Mouse (Mus musculus) heart, postnatal 4 days (tissue): Measurements from ENCODE around the gene Ifitm1. TPM values are rescaled to one million over a fixed set of nuclear protein-coding genes. Genes with fewer than 3 reads are reported as not detected.
"Not testable (repeated sequence)": the region's sequence is repeated elsewhere in the genome, so short reads cannot be mapped to it uniquely, and the experiment has no call there.

Experiments
- DNase-seq: peaks from one replicate; pipeline ENCODE4 v3.0.0; 2021
- total RNA-seq, 2 experiments: library from RNA; stranded (reverse); gene quantifications; 2 replicates each; pipeline ENCODE4 v1.2.3; 2021

The Ifitm1 gene
- total RNA-seq, 2 experiments from 2014 or later: 2.6 to 3.0 TPM

- peak; percentile 58 for DNase-seq
Observed at GRCm38 (mm10) chr7:140951051-140951450, 16.0 kb upstream of the Ifitm1 start.

DNA sequence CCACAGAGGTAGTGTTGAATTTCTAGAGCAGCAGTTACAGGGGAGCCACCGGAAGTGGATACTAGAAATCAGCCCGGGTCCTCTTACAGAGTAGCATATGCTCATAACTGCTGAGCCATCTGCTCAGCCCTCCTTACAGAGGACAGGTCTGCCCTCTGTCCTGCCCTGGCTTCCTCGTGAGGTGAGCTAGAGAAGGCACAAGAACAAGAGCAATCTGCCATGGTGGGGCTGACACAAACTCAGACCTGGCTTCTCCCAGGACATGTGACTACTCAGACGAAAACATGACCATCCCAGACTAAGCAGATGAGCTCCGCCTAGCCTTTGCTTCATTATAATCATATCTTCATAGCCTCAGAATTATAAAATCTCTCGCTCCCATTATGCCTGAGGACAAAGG lies 15.3 kb upstream of the Ifitm1 start:
- DNase-seq: no peak

DNA sequence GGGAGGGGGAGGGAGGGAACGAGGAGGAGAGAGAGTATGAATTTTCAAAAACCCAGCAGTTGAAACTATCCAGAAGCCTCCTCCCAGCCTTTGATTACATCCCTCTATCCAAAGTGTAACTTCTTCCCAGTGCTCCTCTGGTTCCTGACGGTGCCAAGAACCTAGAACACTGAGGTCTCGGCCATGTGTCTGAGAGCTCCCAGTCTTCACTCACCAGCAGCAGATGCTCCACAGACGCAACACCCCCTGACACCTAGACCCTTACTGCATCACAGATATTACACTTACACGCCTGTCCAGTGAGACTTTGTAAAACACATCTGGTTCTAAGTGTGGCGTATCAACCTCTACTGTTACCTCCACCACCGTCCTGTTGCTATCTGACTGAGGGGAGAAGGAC lies 14.6 kb upstream of the Ifitm1 start:
- DNase-seq: no peak

GRCm38 (mm10) chr7:140953133-140953532 lies 13.9 kb upstream of the Ifitm1 start:
- DNase-seq: no peak

DNA sequence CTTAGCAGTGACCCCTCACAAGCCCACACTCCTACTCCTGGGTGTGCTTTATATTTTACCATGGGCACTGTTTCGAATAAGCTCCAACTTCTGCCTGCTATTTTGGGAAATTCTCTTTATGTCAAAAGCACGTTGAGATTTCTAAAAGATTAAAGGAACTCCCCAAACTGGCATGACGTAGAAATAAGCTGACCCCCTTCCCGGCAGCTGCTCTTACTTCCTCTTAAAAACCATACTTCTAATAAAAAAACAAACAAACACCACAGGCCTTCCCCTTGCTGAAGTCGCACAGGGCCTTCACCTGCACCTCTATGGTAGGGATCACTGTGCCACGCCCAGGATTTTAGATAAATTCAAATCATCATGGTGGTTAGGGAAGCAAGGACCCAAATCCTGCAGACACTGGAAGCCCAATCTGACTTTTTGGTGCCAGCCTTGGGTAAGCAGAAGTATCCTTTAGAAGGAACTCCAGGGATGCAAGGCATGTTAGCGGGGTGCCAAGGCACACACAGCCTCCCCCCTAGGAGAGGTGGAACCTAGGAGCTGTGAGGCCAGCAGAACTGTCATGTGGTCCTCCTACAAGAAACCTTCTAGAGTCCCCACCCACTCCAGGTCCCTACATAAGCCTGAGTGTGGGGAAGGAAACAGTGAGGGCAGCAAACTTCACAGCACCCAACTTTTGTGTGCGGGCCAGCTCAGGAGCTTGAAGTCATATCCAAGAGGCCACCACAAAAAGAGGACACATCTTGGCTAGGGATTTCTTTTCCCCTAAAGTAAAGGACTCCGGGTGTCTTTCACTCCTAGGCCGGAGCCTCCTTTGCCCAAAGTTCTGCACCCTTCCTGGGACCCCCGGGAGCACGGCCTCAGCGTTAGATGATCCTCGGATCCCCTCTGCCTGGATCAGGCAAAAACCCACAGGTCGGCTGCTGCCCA lies 13.0 kb upstream of the Ifitm1 start:
- DNase-seq: no peak

- DNase-seq: no peak
Observed at GRCm38 (mm10) chr7:140954733-140955071, 12.3 kb upstream of the Ifitm1 start.

DNA sequence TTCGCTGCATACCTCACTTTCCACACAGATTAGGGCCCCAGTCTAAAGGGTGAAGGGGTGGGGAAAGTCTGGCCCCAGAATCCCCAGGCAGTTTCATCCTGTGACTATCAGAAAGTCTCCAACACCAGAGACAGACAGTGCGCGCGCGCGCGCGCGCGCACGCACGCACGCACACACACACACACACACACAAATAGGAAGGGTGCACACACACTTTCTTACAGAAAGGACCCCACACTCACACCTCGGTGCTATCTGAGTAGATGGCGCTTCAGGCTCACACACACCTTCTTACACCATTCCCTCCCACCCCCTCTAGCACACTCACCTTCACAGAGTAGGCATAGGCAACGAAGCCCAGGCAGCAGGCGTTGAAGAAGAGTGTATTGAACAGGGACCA lies 11.7 kb upstream of the Ifitm1 start:
- DNase-seq: no peak

- peak; percentile 86 for DNase-seq
Observed at GRCm38 (mm10) chr7:140955758-140956555, 11.1 kb upstream of the Ifitm1 start, which contains the start of the genes Gm45717 and Ifitm2. TSS of gene Gm45717 (minus strand) at chr7:140955937. TSS of gene Ifitm2 (minus strand) at chr7:140955987.

GRCm38 (mm10) chr7:140956556-140956869 lies 10.5 kb upstream of the Ifitm1 start:
- DNase-seq: no peak

DNA sequence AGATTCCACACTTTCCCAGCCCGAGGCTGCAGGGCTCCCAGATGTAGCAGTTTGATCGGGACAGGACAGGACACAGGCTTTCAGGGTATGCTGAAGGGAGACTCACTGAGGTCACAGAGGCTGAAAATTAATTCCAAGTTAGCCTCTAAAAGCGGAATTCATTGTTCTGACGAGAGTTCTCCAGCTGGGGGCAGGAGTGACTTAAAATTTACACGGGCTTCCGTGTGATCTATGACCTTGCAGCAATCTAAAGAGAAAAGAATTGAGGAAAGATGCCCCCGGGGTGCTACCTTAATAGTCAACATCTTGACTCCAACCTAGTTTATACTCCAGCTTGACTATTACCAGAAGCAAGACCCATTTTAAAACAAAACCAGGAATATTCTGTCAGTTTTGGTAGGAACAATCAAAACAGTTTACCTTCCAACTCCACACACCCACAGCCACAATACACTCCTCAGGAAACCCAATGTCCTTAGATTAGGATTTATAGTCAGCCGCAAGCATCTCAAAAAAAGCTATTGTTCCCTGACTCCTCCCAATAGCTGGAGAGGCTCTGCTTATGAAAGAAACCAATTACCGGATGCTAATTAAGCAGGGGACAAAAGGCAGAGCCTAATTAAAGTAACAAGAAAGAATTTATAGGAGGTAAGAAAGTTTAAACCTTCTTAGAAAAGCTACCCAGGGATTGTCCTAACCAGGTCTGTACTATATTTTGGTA lies 7.7 kb upstream of the Ifitm1 start:
- peak; percentile 69 for DNase-seq

DNA sequence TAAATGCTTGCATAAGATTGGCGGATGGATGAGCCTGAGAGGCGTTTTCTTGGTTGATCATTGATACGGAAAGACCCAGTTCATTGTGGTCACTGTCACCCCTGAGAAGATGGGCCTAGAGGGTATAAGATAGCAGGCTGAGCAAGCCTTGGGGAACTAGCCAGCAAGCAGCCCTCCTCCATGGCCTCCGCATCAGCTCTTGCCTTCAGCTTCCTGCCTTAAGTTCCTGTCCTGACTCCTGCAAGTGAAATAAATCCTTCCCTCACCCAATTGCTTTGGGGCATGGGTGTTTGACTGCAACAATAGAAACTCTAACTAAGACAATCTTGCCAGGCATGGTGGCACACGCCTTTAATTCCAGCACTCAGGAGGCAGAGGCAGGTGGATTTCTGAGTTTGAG lies 7.0 kb upstream of the Ifitm1 start:
- DNase-seq: no peak

DNA sequence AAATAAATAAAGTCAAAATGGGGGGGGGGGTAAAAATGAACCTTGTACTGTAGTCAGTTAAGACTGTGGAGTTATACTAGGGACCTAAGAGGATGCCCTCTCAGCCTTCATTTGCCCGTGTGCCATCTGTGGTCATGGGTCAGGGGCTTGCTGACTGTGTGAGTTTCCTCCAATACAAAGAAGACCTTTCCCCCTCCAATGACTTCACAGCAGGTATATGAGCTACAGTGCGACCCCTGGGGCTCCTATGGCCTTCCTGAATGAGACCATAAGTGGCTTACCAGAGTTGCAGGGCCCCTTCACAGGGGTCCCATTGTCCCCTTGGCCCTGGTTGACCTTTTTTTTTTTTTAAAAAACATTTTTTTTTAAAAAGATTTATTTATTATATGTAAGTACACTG lies 5.6 kb upstream of the Ifitm1 start:
- no peak for DNase-seq

DNA sequence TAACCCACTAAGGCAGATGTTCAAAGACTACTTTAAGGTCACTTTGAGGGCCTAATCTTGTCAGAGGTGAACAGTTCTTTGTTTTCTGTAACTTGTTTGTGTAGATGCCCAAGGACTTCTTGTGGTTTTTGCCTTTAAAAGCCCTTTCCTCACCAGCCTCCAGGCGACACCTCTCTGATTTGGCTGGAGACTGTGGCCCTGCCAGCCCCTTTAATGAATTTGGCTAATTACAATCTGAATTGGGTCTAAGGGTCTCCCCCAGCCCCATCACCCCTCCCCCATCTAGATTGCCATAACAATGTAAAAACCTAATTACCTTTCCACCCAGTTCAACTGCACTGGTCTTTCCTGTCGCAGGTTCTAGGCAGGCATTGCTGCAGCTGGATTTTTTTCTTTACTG lies 4.3 kb upstream of the Ifitm1 start:
- no peak for DNase-seq

GRCm38 (mm10) chr7:140967862-140968591 lies 1.0 kb downstream of the Ifitm1 start:
- DNase-seq: no peak

GRCm38 (mm10) chr7:140968710-140969109 lies 1.7 kb downstream of the Ifitm1 start:
- DNase-seq: not testable (repeated sequence)

DNA sequence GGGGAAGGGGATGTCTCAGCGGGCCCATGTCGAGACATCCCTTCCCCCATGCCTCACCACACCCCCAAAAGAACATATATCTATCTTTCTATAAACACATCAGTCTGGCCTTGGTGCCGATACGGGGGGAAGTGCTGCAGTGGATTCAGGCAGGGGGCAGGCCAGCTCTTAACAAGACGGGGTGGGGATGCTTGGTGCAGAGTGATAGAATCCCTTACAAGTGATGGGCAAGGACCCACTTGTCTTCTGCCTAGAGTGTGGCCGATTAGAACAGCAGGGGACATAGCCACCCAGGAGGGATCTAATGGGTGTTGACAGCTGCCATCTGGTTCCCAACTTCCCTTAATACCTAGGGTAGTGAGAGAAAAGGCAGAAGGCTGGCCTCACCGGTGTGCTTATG lies 3.9 kb downstream of the Ifitm1 start:
- DNase-seq: no peak

- DNase-seq: peak; percentile 48
Observed at GRCm38 (mm10) chr7:140971479-140972171, 4.6 kb downstream of the Ifitm1 start.

DNA sequence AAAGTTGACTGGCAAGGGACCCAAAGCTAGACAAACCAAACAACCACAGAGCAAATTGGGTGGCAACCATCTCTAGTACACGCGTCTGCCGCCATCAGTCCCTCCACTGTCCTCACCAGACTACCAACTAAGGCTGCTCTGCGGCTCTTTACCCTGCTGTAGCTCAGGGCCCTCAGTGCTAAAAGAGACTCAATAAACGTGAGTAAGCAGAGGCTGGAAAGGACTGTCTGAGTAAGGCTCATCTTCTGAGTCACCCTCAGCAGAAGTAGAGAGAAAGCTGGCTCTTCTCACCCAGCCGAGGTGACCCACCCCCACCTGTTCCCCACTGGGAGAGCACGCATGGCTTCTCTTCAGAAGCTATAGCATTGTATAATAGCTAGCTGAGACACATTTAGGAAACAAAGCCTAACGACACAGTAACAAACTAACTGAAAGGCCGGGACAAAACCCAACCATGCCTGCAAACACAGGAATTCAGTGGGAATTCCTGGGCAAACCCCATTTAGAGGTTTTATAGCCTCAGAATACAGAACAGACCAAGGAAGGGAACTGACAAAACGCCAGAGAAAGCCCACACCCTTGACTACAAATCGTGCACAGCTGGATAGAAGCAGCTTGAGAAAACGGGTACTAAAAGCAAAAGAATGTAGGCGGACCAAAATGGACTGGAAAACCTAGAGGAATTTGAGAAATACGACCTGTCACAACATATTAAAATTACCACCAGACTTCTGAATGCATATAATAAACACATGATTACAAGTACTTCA lies 6.6 kb downstream of the Ifitm1 start:
- no peak for DNase-seq

- no peak for DNase-seq
Observed at GRCm38 (mm10) chr7:140974940-140975339, 7.9 kb downstream of the Ifitm1 start.

GRCm38 (mm10) chr7:140975465-140975864 lies 8.4 kb downstream of the Ifitm1 start:
- no peak for DNase-seq

DNA sequence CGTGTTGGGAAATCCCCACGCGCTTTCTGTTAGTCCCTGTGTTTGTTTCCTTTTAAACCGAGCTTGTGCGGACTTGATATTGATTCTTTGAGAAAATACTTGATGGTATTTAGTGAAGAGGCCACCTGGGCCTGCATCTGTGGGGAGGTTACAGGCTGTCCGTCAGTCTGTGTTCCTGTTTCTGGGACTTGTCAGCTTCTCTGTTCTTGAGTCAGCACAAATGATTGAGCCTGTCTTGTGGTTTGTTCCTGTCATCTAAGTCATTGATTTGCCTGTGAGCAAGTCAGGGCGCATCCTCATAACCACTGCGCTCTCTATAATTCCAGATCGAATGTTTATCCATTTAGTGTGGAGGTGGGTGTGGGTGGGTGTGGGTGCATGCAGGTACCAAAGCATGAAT lies 9.7 kb downstream of the Ifitm1 start:
- not testable (repeated sequence) for DNase-seq
